Mouse (Mus musculus): ENCODE results near the gene Fam234b. TPM values are rescaled to one million over a fixed set of nuclear protein-coding genes. Genes with fewer than 3 reads are reported as not detected.

The Fam234b gene
- polyA plus RNA-seq, 1 experiment from 2014 or later, result 36.3 TPM

DNA sequence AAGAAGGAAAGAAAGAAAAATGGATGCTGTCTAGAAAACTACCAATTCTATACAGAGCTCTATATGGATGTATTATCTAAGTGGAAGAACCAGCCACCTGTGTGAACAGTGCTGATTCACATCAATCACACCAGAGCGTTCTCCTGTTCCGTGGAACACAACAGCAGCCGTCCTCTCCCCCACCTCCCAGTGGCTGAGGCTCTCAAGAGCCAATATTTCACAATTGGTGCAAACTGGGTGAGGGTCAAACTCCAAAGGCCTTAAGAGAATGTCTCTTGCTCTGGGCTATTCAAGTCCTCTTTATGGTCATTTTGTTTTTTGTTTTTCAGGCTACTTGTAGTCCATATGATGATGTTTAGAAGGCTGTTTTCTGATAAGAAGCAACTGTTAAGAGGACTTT is 32.6 kb upstream of the Fam234b start:
- no peak for ATAC-seq
- Histone ChIP-seq H3K27ac (peak overlapping the region; percentile 95), H3K27me3 (replicated peaks) (no peaks in the 10 kb centered on the region), H3K36me3 (peaks cover 46% of the 10 kb centered on the region), H3K9ac (peak overlapping the region; percentile 96), H3K4me3 (peak overlapping the region; percentile 86), H3K4me2 (peak overlapping the region; percentile 78), H3K4me1 (peaks cover 82% of the 10 kb centered on the region), H3K9me3 (replicated peaks) (no peaks in the 10 kb centered on the region)
- WGBS (ENCODE audit: insufficient replicate concordance), result 31% methylated on average over 3 of the region's 3 CpGs

DNA sequence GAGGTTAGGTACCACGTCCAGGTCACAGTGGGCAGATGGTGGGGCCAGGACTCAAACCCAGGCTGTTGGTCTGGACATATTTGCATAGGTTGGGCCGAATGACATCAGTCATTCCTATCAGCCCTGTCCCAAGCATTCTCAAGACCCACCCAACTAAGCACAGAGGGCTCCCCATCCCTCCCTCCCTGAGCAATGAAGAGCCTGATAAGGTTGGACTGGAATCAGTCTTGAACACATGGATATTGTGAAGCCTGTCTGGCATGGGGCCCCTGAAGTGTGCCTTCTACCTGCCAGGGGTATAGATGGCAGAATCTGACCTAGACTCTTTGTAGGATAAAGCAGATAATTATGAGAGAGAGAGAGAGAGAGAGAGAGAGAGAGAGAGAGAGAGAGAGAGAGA is 32.1 kb upstream of the Fam234b start:
- 33% methylated on average over 2 of the region's 2 CpGs for WGBS (ENCODE audit: insufficient replicate concordance)
- peaks cover 77% of the 10 kb centered on the region for H3K4me1 ChIP-seq
- peak overlapping the region; percentile 86 for H3K4me3 ChIP-seq
- peak overlapping the region; percentile 96 for H3K9ac ChIP-seq
- H3K27me3 ChIP-seq (replicated peaks), result no peaks in the 10 kb centered on the region
- no peaks in the 10 kb centered on the region for H3K9me3 ChIP-seq (replicated peaks)
- peak overlapping the region; percentile 78 for H3K4me2 ChIP-seq
- peak; percentile 87 for ATAC-seq
- peak overlapping the region; percentile 95 for H3K27ac ChIP-seq
- peaks cover 40% of the 10 kb centered on the region for H3K36me3 ChIP-seq

- Histone ChIP-seq H3K27me3 (replicated peaks) (no peaks in the 10 kb centered on the region), H3K4me1 (peaks cover 72% of the 10 kb centered on the region), H3K36me3 (peaks cover 36% of the 10 kb centered on the region), H3K4me3 (peak overlapping the region; percentile 86), H3K9me3 (replicated peaks) (no peaks in the 10 kb centered on the region), H3K27ac (peak overlapping the region; percentile 95), H3K9ac (peak overlapping the region; percentile 96), H3K4me2 (peak overlapping the region; percentile 78)
- ATAC-seq, result no peak
- 46% methylated on average over 3 of the region's 3 CpGs for WGBS (ENCODE audit: insufficient replicate concordance)
Observed at GRCm38 (mm10) chr6:135166262-135166661, 31.5 kb upstream of the Fam234b start.

GRCm38 (mm10) chr6:135166712-135167111 is 31.1 kb upstream of the Fam234b start:
- Histone ChIP-seq H3K9me3 (replicated peaks) (no peaks in the 10 kb centered on the region), H3K36me3 (peaks cover 32% of the 10 kb centered on the region), H3K4me2 (peak overlapping the region; percentile 78), H3K4me3 (peak overlapping the region; percentile 86), H3K27ac (peak overlapping the region; percentile 95), H3K4me1 (peaks cover 67% of the 10 kb centered on the region), H3K9ac (peak overlapping the region; percentile 96), H3K27me3 (replicated peaks) (no peaks in the 10 kb centered on the region)
- 20% methylated on average over 5 of the region's 5 CpGs for WGBS (ENCODE audit: insufficient replicate concordance)
- ATAC-seq, result peak; percentile 35

DNA sequence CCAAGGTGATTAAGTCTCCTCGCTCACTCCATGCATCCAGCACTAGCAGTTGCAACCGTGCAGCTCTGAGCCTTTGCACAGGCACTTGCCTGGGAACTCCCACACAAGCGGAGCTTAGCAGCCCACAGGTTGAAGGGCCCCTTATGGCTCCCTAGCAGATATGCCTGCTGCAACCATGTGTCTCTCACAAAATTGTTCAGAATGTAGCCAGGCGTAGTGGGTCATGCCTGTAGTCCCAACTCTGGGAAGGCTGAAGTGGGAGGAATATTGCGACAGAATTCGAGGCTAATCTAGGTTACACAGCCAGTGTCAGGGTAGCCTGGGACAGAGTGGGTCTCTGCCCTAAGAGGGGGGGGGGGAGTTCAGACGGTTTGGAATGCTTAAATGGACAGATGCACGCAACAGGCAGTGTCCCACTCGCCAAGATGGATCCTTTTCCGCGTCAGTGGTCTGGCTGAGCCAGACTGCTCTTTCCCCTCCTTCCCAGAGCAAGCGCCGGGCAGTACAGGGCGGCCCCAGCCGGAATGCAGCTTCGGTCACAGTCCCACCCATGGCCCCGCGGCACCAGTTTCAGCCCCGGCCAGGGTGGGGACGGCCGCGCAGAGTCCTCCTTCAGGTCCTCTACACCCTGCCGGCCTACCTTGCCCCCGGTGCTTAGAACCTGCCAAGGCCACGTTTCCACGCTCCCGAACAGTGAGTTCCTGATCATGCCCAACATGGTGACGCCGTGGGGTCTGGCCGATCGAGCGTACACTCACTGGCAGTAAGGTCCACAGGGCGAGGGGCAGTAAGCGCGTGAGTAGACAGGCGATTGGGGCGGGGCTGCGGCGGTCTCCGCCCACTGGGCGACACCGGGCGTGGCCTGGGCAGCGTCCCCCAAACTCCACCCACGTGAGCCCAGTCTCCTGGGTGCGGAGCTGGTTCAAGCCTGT is 30.1 kb upstream of the Fam234b start:
- Histone ChIP-seq H3K36me3 (peaks cover 24% of the 10 kb centered on the region), H3K4me1 (peaks cover 59% of the 10 kb centered on the region), H3K27ac (peak overlapping the region; percentile 95), H3K9me3 (replicated peaks) (no peaks in the 10 kb centered on the region), H3K9ac (peak overlapping the region; percentile 96), H3K4me2 (peak overlapping the region; percentile 78), H3K27me3 (replicated peaks) (no peaks in the 10 kb centered on the region), H3K4me3 (peak overlapping the region; percentile 86)
- WGBS (ENCODE audit: insufficient replicate concordance), result 2% methylated on average over 46 of the region's 46 CpGs
- peak; percentile 81 for ATAC-seq

GRCm38 (mm10) chr6:135168471-135168870 is 29.3 kb upstream of the Fam234b start:
- peak overlapping the region; percentile 78 for H3K4me2 ChIP-seq
- peak overlapping the region; percentile 96 for H3K9ac ChIP-seq
- 65% methylated on average over 6 of the region's 6 CpGs for WGBS (ENCODE audit: insufficient replicate concordance)
- no peaks in the 10 kb centered on the region for H3K27me3 ChIP-seq (replicated peaks)
- peaks cover 16% of the 10 kb centered on the region for H3K36me3 ChIP-seq
- ATAC-seq, result no peak
- H3K9me3 ChIP-seq (replicated peaks), result no peaks in the 10 kb centered on the region
- H3K4me1 ChIP-seq, result peaks cover 51% of the 10 kb centered on the region
- H3K4me3 ChIP-seq, result peak overlapping the region; percentile 86
- H3K27ac ChIP-seq, result peak overlapping the region; percentile 95

- Histone ChIP-seq H3K4me2 (no peak overlapping the region), H3K36me3 (peaks cover 8% of the 10 kb centered on the region), H3K4me3 (no peak overlapping the region), H3K9ac (no peak overlapping the region; the same call in 1 of the 2 replicates), H3K27me3 (replicated peaks) (no peaks in the 10 kb centered on the region), H3K27ac (peak overlapping the region; percentile 95; the same call in 1 of the 2 replicates), H3K9me3 (replicated peaks) (no peaks in the 10 kb centered on the region), H3K4me1 (peaks cover 43% of the 10 kb centered on the region)
- 70% methylated on average over 3 of the region's 3 CpGs for WGBS (ENCODE audit: insufficient replicate concordance)
- ATAC-seq, result no peak
Observed at GRCm38 (mm10) chr6:135169246-135169645, 28.5 kb upstream of the Fam234b start.

DNA sequence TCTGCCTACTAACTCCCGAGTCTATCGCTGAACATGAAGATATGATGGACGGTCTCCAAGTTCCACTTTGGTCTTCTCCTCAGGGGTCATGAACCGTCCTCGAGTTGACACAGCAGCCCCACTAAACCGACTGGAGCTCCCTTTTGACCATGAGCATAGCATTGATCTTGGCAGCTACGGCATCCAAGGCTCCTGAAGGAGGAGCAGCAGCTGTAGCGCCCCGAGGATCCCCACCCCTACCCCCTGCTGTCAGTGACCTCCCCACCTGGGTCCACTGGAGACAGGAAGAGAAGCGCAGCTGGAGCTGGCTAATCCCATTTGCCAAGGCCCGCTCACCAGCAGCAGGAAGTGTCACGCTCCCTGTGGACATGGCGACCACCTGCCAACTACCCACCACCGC is 26.0 kb upstream of the Fam234b start:
- Histone ChIP-seq H3K36me3 (no peaks in the 10 kb centered on the region), H3K9me3 (replicated peaks) (no peaks in the 10 kb centered on the region), H3K27ac (no peak overlapping the region), H3K4me1 (peaks cover 18% of the 10 kb centered on the region), H3K27me3 (replicated peaks) (no peaks in the 10 kb centered on the region), H3K4me3 (no peak overlapping the region), H3K9ac (no peak overlapping the region), H3K4me2 (no peak overlapping the region)
- ATAC-seq, result no peak
- WGBS (ENCODE audit: insufficient replicate concordance), result 76% methylated on average over 14 of the region's 14 CpGs

- ATAC-seq, result no peak
- WGBS (ENCODE audit: insufficient replicate concordance), result 90% methylated on average over 1 of the region's 1 CpGs
- peaks cover 24% of the 10 kb centered on the region for H3K27me3 ChIP-seq (replicated peaks)
- H3K9ac ChIP-seq, result no peak overlapping the region
- peaks cover 8% of the 10 kb centered on the region for H3K4me1 ChIP-seq
- no peak overlapping the region for H3K27ac ChIP-seq
- H3K9me3 ChIP-seq (replicated peaks), result no peaks in the 10 kb centered on the region
- H3K4me3 ChIP-seq, result no peak overlapping the region
- no peak overlapping the region for H3K4me2 ChIP-seq
- no peaks in the 10 kb centered on the region for H3K36me3 ChIP-seq
Observed at GRCm38 (mm10) chr6:135175014-135175413, 22.8 kb upstream of the Fam234b start.

DNA sequence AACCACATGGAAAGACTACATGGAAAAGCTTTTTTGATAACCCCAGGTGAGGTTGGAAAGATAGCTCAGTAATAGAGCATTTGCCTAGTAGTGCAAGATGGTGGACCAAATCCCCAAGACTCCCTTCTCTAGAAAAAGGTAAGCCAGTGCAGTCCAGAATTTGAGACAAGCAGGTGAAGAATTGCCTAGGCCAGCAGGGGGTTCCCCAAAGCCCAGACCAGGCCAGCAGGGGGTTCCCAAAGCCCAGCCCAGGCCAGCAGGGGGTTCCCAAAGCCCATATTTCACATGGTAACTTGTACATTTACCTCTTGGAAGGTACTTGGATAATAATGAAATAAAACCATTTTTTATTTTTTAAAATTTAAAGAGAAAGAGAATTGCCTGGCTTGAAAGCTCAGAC is 20.5 kb upstream of the Fam234b start:
- H3K4me3 ChIP-seq, result no peak overlapping the region
- no peak overlapping the region for H3K4me2 ChIP-seq
- H3K4me1 ChIP-seq, result peaks cover 13% of the 10 kb centered on the region
- ATAC-seq, result no peak
- no peaks in the 10 kb centered on the region for H3K9me3 ChIP-seq (replicated peaks)
- no peak overlapping the region for H3K9ac ChIP-seq
- H3K36me3 ChIP-seq, result no peaks in the 10 kb centered on the region
- H3K27ac ChIP-seq, result no peak overlapping the region
- peaks cover 39% of the 10 kb centered on the region for H3K27me3 ChIP-seq (replicated peaks)

DNA sequence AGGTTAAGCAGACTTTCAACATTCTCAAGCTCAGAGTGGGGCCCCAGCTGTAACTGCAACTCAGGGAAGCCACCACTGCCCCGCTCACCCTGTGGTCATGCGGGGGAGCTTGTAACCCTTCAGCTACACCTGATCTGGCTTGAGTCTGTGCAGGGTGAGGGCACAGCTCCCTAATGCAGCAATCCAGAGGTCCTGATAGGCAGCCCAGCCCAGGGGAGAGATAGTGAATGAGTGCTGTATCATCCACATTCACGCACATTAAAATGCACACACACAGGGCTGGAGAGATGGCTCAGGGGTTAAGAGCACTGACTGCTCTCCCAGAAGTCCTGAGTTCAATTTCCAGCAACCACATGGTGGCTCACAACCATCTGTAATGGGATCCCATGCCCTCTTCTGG is 19.2 kb upstream of the Fam234b start:
- Histone ChIP-seq H3K9me3 (replicated peaks) (no peaks in the 10 kb centered on the region), H3K9ac (no peak overlapping the region), H3K27ac (no peak overlapping the region), H3K4me3 (no peak overlapping the region), H3K27me3 (replicated peaks) (peaks cover 39% of the 10 kb centered on the region), H3K4me2 (no peak overlapping the region), H3K36me3 (no peaks in the 10 kb centered on the region), H3K4me1 (peaks cover 18% of the 10 kb centered on the region)
- WGBS (ENCODE audit: insufficient replicate concordance), result 29% methylated on average over 3 of the region's 3 CpGs
- peak; percentile 73 for ATAC-seq

DNA sequence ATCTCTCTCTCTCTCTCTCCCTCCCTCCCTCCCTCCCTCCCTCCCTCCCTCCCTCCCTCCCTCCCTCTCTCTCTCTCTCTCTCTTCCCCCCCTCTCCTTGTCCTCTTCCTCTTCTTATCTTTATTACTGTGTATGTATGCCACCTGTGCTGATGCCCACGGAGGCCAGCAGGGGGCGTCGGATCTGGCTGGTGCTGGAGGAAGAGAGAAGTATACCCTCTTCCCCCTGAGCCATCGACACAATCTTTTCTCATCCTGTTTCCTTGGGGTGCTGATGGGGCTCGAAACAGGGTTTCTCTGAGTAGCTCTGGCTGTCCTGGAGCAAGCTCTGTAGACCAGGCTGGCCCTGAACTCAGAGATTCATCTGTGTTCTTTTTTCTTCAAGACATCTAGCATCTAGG is 14.9 kb upstream of the Fam234b start:
- H3K4me3 ChIP-seq, result no peak overlapping the region
- H3K36me3 ChIP-seq, result peaks cover 7% of the 10 kb centered on the region
- H3K4me2 ChIP-seq, result no peak overlapping the region
- H3K9ac ChIP-seq, result no peak overlapping the region
- ATAC-seq, result 0 out of 2 replicates have a peak, but pooled peaks have one; percentile 40
- H3K9me3 ChIP-seq (replicated peaks), result no peaks in the 10 kb centered on the region
- peaks cover 33% of the 10 kb centered on the region for H3K27me3 ChIP-seq (replicated peaks)
- peaks cover 28% of the 10 kb centered on the region for H3K4me1 ChIP-seq
- 29% methylated on average over 5 of the region's 5 CpGs for WGBS (ENCODE audit: insufficient replicate concordance)
- H3K27ac ChIP-seq, result no peak overlapping the region

Measured in liver, embryonic 12.5 days (tissue).